Mouse (Mus musculus) testis, adult 2 months (tissue): Measurements from ENCODE around the gene Cul3. TPM values are rescaled to one million over a fixed set of nuclear protein-coding genes. Genes with fewer than 3 reads are reported as not detected.

ENCODE experiments used
- H3K27ac ChIP-seq: fragments of 200-500 bp; 2 replicates; pipeline ENCODE4 v1.5.1; 2012; ENCODE audit warnings: low read depth, low read length; ENCODE audit not compliant: control insufficient read depth, insufficient read depth
- H3K27me3 ChIP-seq: fragments of 200-500 bp; 2 replicates; pipeline ENCODE4 v1.6.1; 2012; ENCODE audit warnings: mild to moderate bottlenecking, low read length, moderate library complexity; ENCODE audit not compliant: control insufficient read depth, insufficient read depth
- H3K36me3 ChIP-seq: fragments of 200-500 bp; 2 replicates; pipeline ENCODE4 v1.6.1; 2012; ENCODE audit warnings: mild to moderate bottlenecking, low read length; ENCODE audit not compliant: control insufficient read depth, insufficient read depth
- H3K4me1 ChIP-seq: fragments of 200-500 bp; 2 replicates; pipeline ENCODE4 v1.6.1; 2012; ENCODE audit warnings: low read length; ENCODE audit not compliant: control insufficient read depth, insufficient read depth
- H3K4me3 ChIP-seq: fragments of 200-500 bp; 2 replicates; pipeline ENCODE4 v1.5.1; 2012; ENCODE audit warnings: low read depth, mild to moderate bottlenecking, low read length, moderate library complexity, mixed read lengths; ENCODE audit not compliant: control insufficient read depth
- CTCF ChIP-seq: fragments of 200-500 bp; IDR thresholded peaks from 2 replicates; pipeline ENCODE4 v1.5.1; 2012; ENCODE audit warnings: low read depth, mild to moderate bottlenecking, inconsistent platforms, low read length, moderate library complexity; ENCODE audit not compliant: control insufficient read depth, insufficient read depth, insufficient replicate concordance
- POLR2A ChIP-seq: fragments of 200-500 bp; IDR thresholded peaks from 2 replicates; pipeline ENCODE4 v1.6.1; 2012; ENCODE audit warnings: low read depth, mild to moderate bottlenecking, inconsistent platforms, low read length, moderate library complexity; ENCODE audit not compliant: control insufficient read depth
- polyA plus RNA-seq: library from polyadenylated mRNA; depleted of rRNA; stranded (reverse); fragments of >200 nt; gene quantifications from 2 replicates; pipeline ENCODE4 v1.2.3, GENCODE M21; 2012

Cul3 gene
- polyA plus RNA-seq, 1 experiment, result 116 TPM

- H3K4me1 ChIP-seq, result peaks cover 7% of the 10 kb centered on the region
- H3K27ac ChIP-seq, result no peak overlapping the region
- H3K27me3 ChIP-seq, result no peaks in the 10 kb centered on the region
- no peak overlapping the region for H3K4me3 ChIP-seq
- no peaks in the 10 kb centered on the region for H3K36me3 ChIP-seq
- TF ChIP-seq CTCF, result no peak
- TF ChIP-seq POLR2A, result no peak
These were observed 100.1 kb downstream of the Cul3 start for GRCm38 (mm10) chr1:80240017-80240660.

- Histone ChIP-seq H3K4me3 (no peak overlapping the region), H3K4me1 (peaks cover 7% of the 10 kb centered on the region), H3K27me3 (no peaks in the 10 kb centered on the region), H3K27ac (no peak overlapping the region), H3K36me3 (no peaks in the 10 kb centered on the region)
- TF ChIP-seq POLR2A (no peak), CTCF (no peak)
These were observed 100.8 kb downstream of the Cul3 start for GRCm38 (mm10) chr1:80239481-80239880.

DNA sequence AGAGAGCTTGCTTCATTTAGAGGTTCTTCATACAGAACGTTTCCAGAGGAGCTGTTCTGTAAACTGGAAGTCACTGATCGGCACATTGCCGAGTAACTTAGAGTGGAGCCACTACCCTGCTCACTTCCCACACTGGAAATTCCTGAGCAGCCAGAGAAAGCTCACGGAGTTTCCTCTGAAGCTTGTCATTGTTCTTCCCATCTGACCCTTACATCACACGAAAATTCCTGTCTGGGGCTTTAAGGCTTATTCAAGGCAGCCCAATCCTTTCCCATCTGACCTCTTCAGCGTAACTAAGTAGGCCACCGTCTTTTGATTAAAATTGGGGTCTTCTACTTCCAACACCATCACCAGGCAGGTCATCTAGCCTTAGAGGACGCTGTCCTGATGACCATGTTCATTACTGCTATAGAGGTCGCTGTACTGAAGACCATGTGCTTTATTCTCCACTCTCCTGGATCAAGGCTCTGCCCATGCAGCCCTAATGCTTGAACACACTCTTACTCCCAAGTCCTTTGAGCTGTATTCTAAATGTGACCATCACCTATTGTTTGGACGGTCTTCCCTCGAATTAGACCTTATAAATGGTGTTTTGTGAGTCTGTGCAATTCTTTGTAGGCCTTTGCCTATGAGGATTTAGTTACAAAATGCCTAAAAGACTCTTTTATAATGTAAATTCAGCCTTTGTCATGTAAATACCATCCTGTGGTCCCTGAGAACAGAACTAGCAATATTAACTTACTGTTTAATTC lies 103.2 kb downstream of the Cul3 start:
- H3K27ac ChIP-seq, result no peak overlapping the region

GRCm38 (mm10) chr1:80236126-80236525 lies 104.2 kb downstream of the Cul3 start:
- no peaks in the 10 kb centered on the region for H3K27me3 ChIP-seq
- no peak overlapping the region for H3K4me3 ChIP-seq
- H3K27ac ChIP-seq, result no peak overlapping the region
- H3K4me1 ChIP-seq, result peaks cover 7% of the 10 kb centered on the region
- TF ChIP-seq CTCF (no peak), POLR2A (no peak)
- H3K36me3 ChIP-seq, result no peaks in the 10 kb centered on the region

More for the DNA sequence above, 103.2 kb downstream of the Cul3 start:
- TF ChIP-seq POLR2A (no peak), CTCF (no peak)
- Histone ChIP-seq H3K4me3 (no peak overlapping the region), H3K4me1 (peaks cover 7% of the 10 kb centered on the region), H3K27me3 (no peaks in the 10 kb centered on the region), H3K36me3 (no peaks in the 10 kb centered on the region)

DNA sequence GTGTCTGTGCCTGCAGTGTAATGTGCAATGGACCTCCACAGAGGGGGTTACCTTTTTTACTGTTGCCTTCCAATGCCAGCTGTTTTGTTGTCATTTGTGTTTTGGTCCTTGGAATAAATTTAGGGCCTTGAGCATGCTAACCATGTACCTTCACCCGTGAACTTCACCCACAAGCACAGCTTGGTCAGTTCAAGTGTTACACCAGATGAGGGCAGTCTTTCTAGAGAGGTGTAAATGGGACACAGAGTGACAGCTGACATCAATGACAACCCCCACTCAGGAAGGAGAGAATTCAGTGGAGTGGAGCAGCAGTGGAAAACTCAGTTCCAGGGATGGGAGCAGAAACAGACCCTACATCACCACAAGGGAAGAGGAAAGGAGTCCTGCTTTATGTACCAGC lies 109.7 kb downstream of the Cul3 start:
- TF ChIP-seq POLR2A, result no peak
- Histone ChIP-seq H3K4me1 (no peaks in the 10 kb centered on the region), H3K27me3 (no peaks in the 10 kb centered on the region), H3K27ac (no peak overlapping the region), H3K4me3 (no peak overlapping the region), H3K36me3 (no peaks in the 10 kb centered on the region)

DNA sequence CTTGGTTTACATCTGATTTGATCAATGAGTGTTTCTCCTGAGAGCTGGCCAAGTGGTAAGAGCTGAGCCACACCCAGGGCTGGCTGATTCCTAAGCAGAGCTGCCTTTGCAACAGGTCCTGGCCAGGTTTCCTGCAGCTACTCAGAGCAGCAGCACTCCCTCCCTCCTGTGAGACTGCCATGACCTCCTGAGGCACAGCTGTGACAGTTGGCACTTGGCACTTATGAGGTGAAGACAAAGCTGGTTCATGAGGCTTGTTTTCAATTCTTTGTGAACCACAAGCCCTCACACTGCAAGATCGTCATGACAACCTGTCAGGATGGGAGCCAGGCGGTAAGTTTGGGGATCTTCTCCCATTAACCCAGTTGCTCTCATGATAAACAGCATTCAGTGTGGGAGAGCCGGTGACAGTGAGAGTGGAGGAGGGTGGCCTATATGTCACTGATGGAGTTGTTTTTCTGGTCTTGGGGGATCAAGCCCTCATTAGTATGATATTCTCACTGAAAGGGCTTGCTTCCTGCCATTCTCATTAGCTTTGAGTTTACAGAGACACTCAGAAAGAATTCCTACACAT lies 115.4 kb downstream of the Cul3 start:
- Histone ChIP-seq H3K4me1 (no peaks in the 10 kb centered on the region), H3K4me3 (no peak overlapping the region), H3K36me3 (no peaks in the 10 kb centered on the region), H3K27me3 (no peaks in the 10 kb centered on the region), H3K27ac (no peak overlapping the region)
- TF ChIP-seq POLR2A, result no peak
- no peak for TF ChIP-seq CTCF

DNA sequence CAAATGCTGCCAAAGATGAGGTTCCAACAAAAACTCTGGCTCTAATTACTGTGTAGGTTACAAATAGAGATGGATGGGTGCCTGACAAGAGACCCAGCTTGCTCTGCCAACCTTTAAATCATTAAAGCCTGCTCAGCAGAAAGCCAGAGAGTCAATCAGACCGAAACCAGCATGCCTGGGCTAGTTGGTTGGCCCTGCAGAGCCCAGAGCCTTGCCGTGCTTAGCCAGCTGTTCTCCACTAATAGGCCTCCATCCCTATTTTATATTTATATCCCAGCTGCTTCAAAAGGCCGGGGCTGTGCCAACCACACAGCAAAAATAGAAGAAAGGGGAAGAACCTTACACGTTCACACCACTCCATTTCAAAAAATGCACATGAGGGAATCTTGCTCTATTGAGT lies 119.1 kb downstream of the Cul3 start:
- no peak overlapping the region for H3K27ac ChIP-seq
- H3K4me3 ChIP-seq, result no peak overlapping the region
- TF ChIP-seq CTCF, result no peak
- no peak for TF ChIP-seq POLR2A

More for the DNA sequence above, 119.1 kb downstream of the Cul3 start:
- Histone ChIP-seq H3K4me1 (peaks cover 6% of the 10 kb centered on the region), H3K36me3 (no peaks in the 10 kb centered on the region), H3K27me3 (no peaks in the 10 kb centered on the region)
